In genomic region chr2:169133855-169134254, GRCm38 (mm10) we compare ENCODE assay signal across 12 mouse cellular contexts.
DNase-seq lines count a peak whose midpoint lies in the region; ATAC-seq and TF ChIP-seq lines count a peak whose summit lies in the region.
"Had no signal": no experiment of that assay in that cellular context is flagged by ENCODE, and none has a peak within 500 bp of the region (broad histone marks: within the 10 kb centered on the region; RNA-seq: fewer than 3 reads in every experiment).

No protein-coding gene starts in this region.

- 22% methylated on average over 15 of the region's 15 CpGs for WGBS in heart, embryonic 13.5 days
- WGBS in lung, embryonic 14.5 days = 22% methylated on average over 15 of the region's 15 CpGs
- WGBS in midbrain, postnatal 0 days = 31% methylated on average over 15 of the region's 15 CpGs

- H3K4me2 ChIP-seq in heart, embryonic 13.5 days = peak overlapping the region; percentile 51
- H3K4me2 ChIP-seq in lung, embryonic 14.5 days = peak overlapping the region; percentile 8; the same call in 1 of the 2 replicates
- peak overlapping the region; percentile 4; the same call in 1 of the 2 replicates for H3K4me2 ChIP-seq in midbrain, postnatal 0 days (ENCODE audit: low read depth, low read length, poor library complexity, severe bottlenecking)
- H3K4me2 ChIP-seq: embryonic facial prominence, embryonic 12.5 days; forebrain, embryonic 15.5 days had no signal

- H3K27me3 ChIP-seq in heart, embryonic 13.5 days (replicated peaks) = peaks cover 25% of the 10 kb centered on the region
- no peaks in the 10 kb centered on the region for H3K27me3 ChIP-seq in lung, embryonic 14.5 days (ENCODE audit: insufficient read depth, low read length)
- H3K27me3 ChIP-seq in midbrain, postnatal 0 days (ENCODE audit: insufficient read depth, low read length) = no peaks in the 10 kb centered on the region
- H3K27me3 ChIP-seq: embryonic facial prominence, embryonic 12.5 days; forebrain, embryonic 15.5 days had no signal

- no peak overlapping the region for H3K9ac ChIP-seq in heart, embryonic 13.5 days
- H3K9ac ChIP-seq in lung, embryonic 14.5 days = 0 out of 2 replicates have a peak overlapping the region, but pooled peaks have one; percentile 16
- no peak overlapping the region; the same call in 1 of the 2 replicates for H3K9ac ChIP-seq in midbrain, postnatal 0 days (replicated peaks; ENCODE audit: low read length, poor library complexity, severe bottlenecking)
- H3K9ac ChIP-seq: embryonic facial prominence, embryonic 12.5 days; forebrain, embryonic 15.5 days had no signal

- DNase-seq in heart, postnatal 14 days = no peak
- DNase-seq in lung, embryonic 14.5 days = peak; percentile 20
- no peak for DNase-seq in lung, adult 18-20 months
- peak; percentile 8 for DNase-seq in kidney, adult 9 months
- DNase-seq in midbrain, postnatal 0 days (ENCODE audit: low spot score) = peak; percentile 29
- DNase-seq: layer of hippocampus, postnatal 36 days; right cerebral cortex, postnatal 4 days had no signal

- H3K4me3 ChIP-seq in heart, embryonic 13.5 days = no peak overlapping the region
- H3K4me3 ChIP-seq in lung, embryonic 14.5 days (ENCODE audit: low read depth, low read length) = no peak overlapping the region
- no peak overlapping the region for H3K4me3 ChIP-seq in midbrain, postnatal 0 days (ENCODE audit: low read depth, low read length)
- H3K4me3 ChIP-seq: embryonic facial prominence, embryonic 12.5 days; forebrain, embryonic 15.5 days had no signal

- H3K36me3 ChIP-seq in heart, embryonic 13.5 days = no peaks in the 10 kb centered on the region
- H3K36me3 ChIP-seq in lung, embryonic 14.5 days (ENCODE audit: insufficient read depth) = no peaks in the 10 kb centered on the region
- H3K36me3 ChIP-seq in midbrain, postnatal 0 days (ENCODE audit: insufficient read depth, low read length) = no peaks in the 10 kb centered on the region
- H3K36me3 ChIP-seq: embryonic facial prominence, embryonic 12.5 days; forebrain, embryonic 15.5 days had no signal

- H3K9me3 ChIP-seq in heart, embryonic 13.5 days = peaks cover 5% of the 10 kb centered on the region; the same call in 1 of the 2 replicates
- no peaks in the 10 kb centered on the region for H3K9me3 ChIP-seq in lung, embryonic 14.5 days (ENCODE audit: low read depth, low read length)
- H3K9me3 ChIP-seq in midbrain, postnatal 0 days (ENCODE audit: low read length) = no peaks in the 10 kb centered on the region
- H3K9me3 ChIP-seq: embryonic facial prominence, embryonic 12.5 days; forebrain, embryonic 15.5 days had no signal

- TF ChIP-seq CTCF in lung, embryonic 14.5 days (IDR thresholded peaks at IDR 0.05; ENCODE audit: low read depth) = no peak
- TF ChIP-seq CTCF in midbrain, postnatal 0 days (IDR thresholded peaks at IDR 0.05) = no peak

- H3K27ac ChIP-seq in heart, embryonic 13.5 days (replicated peaks) = no peak overlapping the region
- no peak overlapping the region for H3K27ac ChIP-seq in lung, embryonic 14.5 days (ENCODE audit: low read depth)
- H3K27ac ChIP-seq in midbrain, postnatal 0 days (ENCODE audit: low read depth, low read length) = no peak overlapping the region
- H3K27ac ChIP-seq: embryonic facial prominence, embryonic 12.5 days; forebrain, embryonic 15.5 days had no signal

- ATAC-seq in heart, embryonic 13.5 days (ENCODE audit: extremely low read depth, insufficient number of reproducible peaks, low FRiP score, low TSS enrichment) = no peak
- ATAC-seq in lung, embryonic 14.5 days (ENCODE audit: insufficient read depth) = no peak
- ATAC-seq in midbrain, postnatal 0 days (ENCODE audit: low FRiP score) = no peak
- no peak for ATAC-seq in megakaryocyte, adult 5-6 weeks (ENCODE audit: poor library complexity, severe bottlenecking)
- ATAC-seq in erythroid progenitor cell, adult 5-6 weeks (replicated peaks; ENCODE audit: low FRiP score, poor library complexity, severe bottlenecking) = no peak

- H3K4me1 ChIP-seq in heart, embryonic 13.5 days = peaks cover 18% of the 10 kb centered on the region
- no peaks in the 10 kb centered on the region; the same call in 1 of the 2 replicates for H3K4me1 ChIP-seq in lung, embryonic 14.5 days (ENCODE audit: insufficient read depth)
- H3K4me1 ChIP-seq in midbrain, postnatal 0 days (ENCODE audit: insufficient read depth, low read length) = no peaks in the 10 kb centered on the region
- H3K4me1 ChIP-seq: forebrain, embryonic 15.5 days had no signal

- intact Hi-C loops in heart, postnatal 14 days (cut with DNase I) = no loop called here

Comparison
In these comparisons a context has a peak if more than half of its experiments do, and no peak if none do; other contexts are left out.
1. DNase-seq: peak in lung, embryonic 14.5 days (single experiment), kidney, adult 9 months (single experiment) and midbrain, postnatal 0 days (single experiment); none in heart, postnatal 14 days (0 of 2) and lung, adult 18-20 months (0 of 2).
2. Peak in every context shown above with its lines, with median percentiles within 50 percentile points of each other: H3K4me2 ChIP-seq.